Mouse (Mus musculus) heart, embryonic 11.5 days (tissue): ENCODE results near the gene Krtcap3. TPM values are rescaled to one million over a fixed set of nuclear protein-coding genes. Genes with fewer than 3 reads are reported as not detected.

Experiments
- ATAC-seq: fragments of 200-750 bp; cut with Nextera tagmentation; replicated peaks from 2 replicates; pipeline ENCODE4 v1.8.0; 2017; ENCODE audit warnings: moderate library complexity; ENCODE audit not compliant: insufficient number of reproducible peaks, low FRiP score, low TSS enrichment
- H3K27ac ChIP-seq: fragments of 300-500 bp; sonication (generic); 2 replicates; pipeline ENCODE4 v1.5.1; 2014; ENCODE audit warnings: mild to moderate bottlenecking, low read depth, low read length
- H3K27me3 ChIP-seq: fragments of 300-500 bp; sonication (generic); 2 replicates; pipeline ENCODE4 v1.6.1; 2014; ENCODE audit warnings: mild to moderate bottlenecking, low read length, mixed read lengths; ENCODE audit not compliant: control insufficient read depth, insufficient read depth
- H3K36me3 ChIP-seq: fragments of 300-500 bp; sonication (generic); 2 replicates; pipeline ENCODE4 v1.6.1; 2014; ENCODE audit warnings: mild to moderate bottlenecking, low read length, moderate library complexity, mixed read lengths; ENCODE audit not compliant: control insufficient read depth, insufficient read depth
- H3K4me1 ChIP-seq: fragments of 300-500 bp; sonication (generic); 2 replicates; pipeline ENCODE4 v1.6.1; 2014; ENCODE audit warnings: low read length; ENCODE audit not compliant: control insufficient read depth, insufficient read depth
- H3K4me2 ChIP-seq: fragments of 300-500 bp; sonication (generic); 2 replicates; pipeline ENCODE4 v1.6.1; 2014; ENCODE audit warnings: mild to moderate bottlenecking, moderate library complexity
- H3K4me3 ChIP-seq: fragments of 300-500 bp; sonication (generic); 2 replicates; pipeline ENCODE4 v1.5.1; 2014; ENCODE audit warnings: low read depth, low read length
- H3K9ac ChIP-seq: fragments of 300-500 bp; sonication (generic); 2 replicates; pipeline ENCODE4 v1.6.1; 2014; ENCODE audit warnings: mild to moderate bottlenecking, low read depth, low read length, moderate library complexity
- H3K9me3 ChIP-seq: fragments of 300-500 bp; sonication (generic); replicated peaks from 2 replicates; pipeline ENCODE4 v1.6.1; 2016; ENCODE audit warnings: low read length; ENCODE audit not compliant: control insufficient read depth
- WGBS: fragments of 180-500 bp; shearing (Covaris S2); extraction: QIAGEN DNeasy Blood & Tissue Kit; methylation state at CpG from one replicate; pipeline ENCODE4 v1.1.7; 2014; ENCODE audit not compliant: insufficient replicate concordance; 5-methylcytosine and 5-hydroxymethylcytosine counted together
- polyA plus RNA-seq: library from polyadenylated mRNA; unstranded; fragments of >200 nt; fragmentation: Nextera tagmentation; extraction: Ambion mirVana; gene quantifications from 2 replicates; pipeline ENCODE4 v1.2.1, GENCODE M21; 2014

Krtcap3 gene
- polyA plus RNA-seq, 1 experiment from 2014 or later = 7.1 TPM

- ATAC-seq = no peak
- H3K9me3 ChIP-seq = no peaks in the 10 kb centered on the region
- no peak overlapping the region for H3K4me3 ChIP-seq
- no peaks in the 10 kb centered on the region for H3K27me3 ChIP-seq
- no peak overlapping the region for H3K9ac ChIP-seq
- WGBS = 52% methylated on average over 2 of the region's 2 CpGs
- peaks cover 3% of the 10 kb centered on the region; the same call in 1 of the 2 replicates for H3K4me1 ChIP-seq
- no peak overlapping the region for H3K4me2 ChIP-seq
- no peak overlapping the region for H3K27ac ChIP-seq
- 0 out of 2 replicates have a peak, but pooled peaks cover 5% of the 10 kb centered on the region for H3K36me3 ChIP-seq
Observed at GRCm38 (mm10) chr5:31298486-31298885, 47.0 kb downstream of the Krtcap3 start.

GRCm38 (mm10) chr5:31301866-31302265 is 50.4 kb downstream of the Krtcap3 start:
- Histone ChIP-seq H3K4me2 (no peak overlapping the region), H3K9ac (no peak overlapping the region), H3K27ac (no peak overlapping the region), H3K9me3 (no peaks in the 10 kb centered on the region), H3K36me3 (no peaks in the 10 kb centered on the region), H3K4me3 (no peak overlapping the region), H3K4me1 (no peaks in the 10 kb centered on the region), H3K27me3 (no peaks in the 10 kb centered on the region)
- 61% methylated on average over 8 of the region's 8 CpGs for WGBS
- no peak for ATAC-seq

Other genes with a start within 250 kb of the Krtcap3 start
- gene Atraid, start 203.4 kb upstream of the Krtcap3 start, polyA plus RNA-seq = 96.8 and 101 TPM in 2 replicates
- 5.4 and 7.1 TPM in 2 replicates for gene Slc5a6, start 202.8 kb upstream of the Krtcap3 start, polyA plus RNA-seq
- gene Cad, start 196.9 kb upstream of the Krtcap3 start, polyA plus RNA-seq = 22.9 and 23.1 TPM in 2 replicates
- gene Dnajc5g, start 145.4 kb upstream of the Krtcap3 start, polyA plus RNA-seq = not detected in 2 replicates
- 0.47 and 0.48 TPM in 2 replicates for gene Slc30a3, start 143.5 kb upstream of the Krtcap3 start, polyA plus RNA-seq
- 13.9 and 16.7 TPM in 2 replicates for gene Trim54, start 135.0 kb upstream of the Krtcap3 start, polyA plus RNA-seq
- 0.51 TPM in 1 of 2 replicates, not detected in the other for gene Ucn, start 112.9 kb upstream of the Krtcap3 start, polyA plus RNA-seq
- gene Mpv17, start 97.4 kb upstream of the Krtcap3 start, polyA plus RNA-seq = 78.1 and 82.1 TPM in 2 replicates
- gene Gm29609, start 71.8 kb upstream of the Krtcap3 start, polyA plus RNA-seq = 0.76 and 1.2 TPM in 2 replicates
- 48.2 and 50.8 TPM in 2 replicates for gene Gtf3c2, start 71.5 kb upstream of the Krtcap3 start, polyA plus RNA-seq
- gene Snx17, start 58.5 kb upstream of the Krtcap3 start, polyA plus RNA-seq = 115 and 122 TPM in 2 replicates
- 56.7 and 58.6 TPM in 2 replicates for gene Eif2b4, start 58.3 kb upstream of the Krtcap3 start, polyA plus RNA-seq
- 4.8 and 5.0 TPM in 2 replicates for gene Zfp513, start 49.4 kb upstream of the Krtcap3 start, polyA plus RNA-seq
- gene Ppm1g, start 31.0 kb upstream of the Krtcap3 start, polyA plus RNA-seq = 103 and 116 TPM in 2 replicates
- 124 and 141 TPM in 2 replicates for gene Nrbp1, start 10.8 kb upstream of the Krtcap3 start, polyA plus RNA-seq
- gene Gm9970, start 10.5 kb upstream of the Krtcap3 start, polyA plus RNA-seq = 0.53 and 0.59 TPM in 2 replicates
- gene Ift172, start 39.4 kb downstream of the Krtcap3 start, polyA plus RNA-seq = 22.7 and 30.7 TPM in 2 replicates
- 22.3 and 28.5 TPM in 2 replicates for gene Fndc4, start 44.4 kb downstream of the Krtcap3 start, polyA plus RNA-seq
- 0.51 and 0.60 TPM in 2 replicates for gene Gckr, start 45.8 kb downstream of the Krtcap3 start, polyA plus RNA-seq
- 34.4 and 44.0 TPM in 2 replicates for gene Zfp512, start 200.7 kb downstream of the Krtcap3 start, polyA plus RNA-seq
- 0.08 TPM in 1 of 2 replicates, not detected in the other for gene 4930548H24Rik, start 234.0 kb downstream of the Krtcap3 start, polyA plus RNA-seq
- 52.0 and 52.7 TPM in 2 replicates for gene Gpn1, start 243.1 kb downstream of the Krtcap3 start, polyA plus RNA-seq